ENCODE assay signal across 8 mouse cellular contexts in genomic region chr2:35255885-35256833, GRCm38 (mm10). TPM values are rescaled to one million over a fixed set of nuclear protein-coding genes. Genes with fewer than 3 reads are reported as not detected.
A peak's percentile ranks its signal among the peaks of the same experiment; 100 is the strongest.
DNase-seq lines count a peak whose midpoint lies in the region; ATAC-seq lines count a peak whose summit lies in the region.

TSS of gene Gsn (plus strand) at chr2:35256380.

- peaks cover 26% of the 10 kb centered on the region for H3K4me1 ChIP-seq in hindbrain, embryonic 13.5 days (replicated peaks)

- no peak within 1 kb of the TSS for H3K27ac ChIP-seq in hindbrain, embryonic 13.5 days

- WGBS in hindbrain, embryonic 13.5 days, result 3% methylated on average over 51 of the region's 54 CpGs

- ATAC-seq in hindbrain, embryonic 13.5 days (ENCODE audit: low FRiP score), result peak; percentile 88

- peaks cover 37% of the 10 kb centered on the region for H3K27me3 ChIP-seq in hindbrain, embryonic 13.5 days

- H3K9ac ChIP-seq in hindbrain, embryonic 13.5 days, result peak within 1 kb of the TSS; percentile 78

- no peaks in the 10 kb centered on the region for H3K36me3 ChIP-seq in hindbrain, embryonic 13.5 days

- no peaks in the 10 kb centered on the region for H3K9me3 ChIP-seq in hindbrain, embryonic 13.5 days

- peak within 1 kb of the TSS; percentile 84 for H3K4me2 ChIP-seq in hindbrain, embryonic 13.5 days

- peak within 1 kb of the TSS; percentile 55 for H3K4me3 ChIP-seq in hindbrain, embryonic 13.5 days

- peak; percentile 85 for DNase-seq in MN1 (ENCODE audit: low spot score)
- peak; percentile 65 for DNase-seq in c-Kit-positive CD71-positive TER-119-positive erythroid progenitor cells, embryonic 14.5 days (ENCODE audit: low spot score)
- DNase-seq in frontal cortex, postnatal 36 days (ENCODE audit: low spot score in 2 of 2), result peak; percentile 52 to 55
- DNase-seq in layer of hippocampus, postnatal 36 days, result peak; percentile 53 to 58
- DNase-seq in lung, postnatal 4 days, result peak; percentile 91
- peak; percentile 75 for DNase-seq in right cerebral cortex, adult 18-20 months
- peak; percentile 71 for DNase-seq in urinary bladder, adult 2 months (ENCODE audit: low spot score)

RNA-seq across cellular contexts. Expression of gene Gsn, which starts in this region (rescaled TPM):
- 27.4 and 28.2 TPM in 2 replicates for polyA plus RNA-seq in hindbrain, embryonic 13.5 days (2015; fragmentation: Nextera tagmentation; extraction: Ambion mirVana)
- total RNA-seq in layer of hippocampus, postnatal 36 days (2021), result 10 to 100 TPM; 73.3 to 75.0 TPM
- 4,184 and 4,255 TPM in 2 replicates for polyA plus RNA-seq in urinary bladder, adult 2 months (2012; rRNA removed)

Comparison
In these comparisons a context has a peak if more than half of its experiments do, and no peak if none do; other contexts are left out.
1. RNA of gene Gsn (polyA plus RNA-seq): 4,184 to 4,255 TPM in urinary bladder, adult 2 months; 27.4 to 28.2 TPM in hindbrain, embryonic 13.5 days; every median in the first group is over 100 times any median in the second.
2. Peak in every context shown above with its lines, with median percentiles within 50 percentile points of each other: DNase-seq.